Mouse (Mus musculus) G1E (cell line): ENCODE data around the gene Slc45a1. TPM values are rescaled to one million over a fixed set of nuclear protein-coding genes. Genes with fewer than 3 reads are reported as not detected.

ENCODE experiments used
- ATAC-seq: 2 replicates; pipeline ENCODE4 v1.8.0; 2016; ENCODE audit warnings: mild to moderate bottlenecking; ENCODE audit not compliant: insufficient number of reproducible peaks, poor library complexity, low FRiP score, severe bottlenecking; ENCODE audit errors: extremely low read depth
- DNase-seq: peaks from one replicate; pipeline ENCODE4 v3.0.0; 2012; ENCODE audit warnings: low spot score
- H3K27me3 ChIP-seq: 2 replicates; pipeline ENCODE4 v1.6.1; 2012; ENCODE audit warnings: mild to moderate bottlenecking, low read length, inconsistent platforms; ENCODE audit not compliant: insufficient read depth
- H3K36me3 ChIP-seq: replicated peaks from 2 replicates; pipeline ENCODE3; 2012; ENCODE audit warnings: mild to moderate bottlenecking, inconsistent platforms
- H3K4me1 ChIP-seq: 2 replicates; pipeline ENCODE4 v1.6.1; 2012; ENCODE audit warnings: low read depth, low read length, inconsistent platforms, mixed read lengths; ENCODE audit not compliant: insufficient read depth
- H3K4me3 ChIP-seq: 2 replicates; pipeline ENCODE4 v1.5.1; 2012; ENCODE audit warnings: low read depth, mild to moderate bottlenecking, inconsistent platforms, low read length, moderate library complexity, mixed read lengths
- H3K9me3 ChIP-seq: replicated peaks from 2 replicates; pipeline ENCODE4 v1.6.1; 2012; ENCODE audit warnings: inconsistent platforms
- CTCF ChIP-seq: IDR thresholded peaks from 2 replicates; pipeline ENCODE4 v1.5.1; 2012; ENCODE audit warnings: low read depth, low read length, inconsistent platforms, mixed read lengths
- GATA1 ChIP-seq: IDR thresholded peaks from 2 replicates; pipeline ENCODE4 v1.6.1; 2012; ENCODE audit warnings: borderline replicate concordance, low read length, inconsistent platforms, mixed read lengths
- GATA2 ChIP-seq: IDR thresholded peaks from 2 replicates; pipeline ENCODE4 v1.6.1; 2012; ENCODE audit warnings: low read depth, low read length, inconsistent platforms, borderline replicate concordance
- POLR2AphosphoS5 ChIP-seq: IDR thresholded peaks from 2 replicates; pipeline ENCODE4 v1.6.1; 2012; ENCODE audit warnings: low read depth, low read length, inconsistent platforms; ENCODE audit not compliant: insufficient replicate concordance
- TAL1 ChIP-seq: conservative IDR thresholded peaks from 2 replicates; pipeline ENCODE4 v1.6.1; 2012; ENCODE audit warnings: low read depth, low read length, inconsistent platforms, mixed read lengths
- polyA plus RNA-seq: library from polyadenylated mRNA; stranded (reverse); fragments of >175 nt; gene quantifications from 2 replicates; pipeline ENCODE4 v1.2.3, GENCODE M21; 2012
- total RNA-seq, 2 experiments: library from RNA; stranded (forward) in 1 of 2; stranded (reverse) in 1 of 2; fragments of 200-1000 nt in 1 of 2; fragments of >200 nt in 1 of 2; fragmentation: Nextera tagmentation in 1 of 2; gene quantifications; 2 replicates each; pipeline ENCODE4 v1.2.3; 2014 to 2017

Gene Slc45a1
- total RNA-seq (2014; fragmentation: Nextera tagmentation), result not detected in 2 replicates
- total RNA-seq (2017), result 0.22 TPM in 1 of 2 replicates, not detected in the other
- not detected in 2 replicates for polyA plus RNA-seq

DNA sequence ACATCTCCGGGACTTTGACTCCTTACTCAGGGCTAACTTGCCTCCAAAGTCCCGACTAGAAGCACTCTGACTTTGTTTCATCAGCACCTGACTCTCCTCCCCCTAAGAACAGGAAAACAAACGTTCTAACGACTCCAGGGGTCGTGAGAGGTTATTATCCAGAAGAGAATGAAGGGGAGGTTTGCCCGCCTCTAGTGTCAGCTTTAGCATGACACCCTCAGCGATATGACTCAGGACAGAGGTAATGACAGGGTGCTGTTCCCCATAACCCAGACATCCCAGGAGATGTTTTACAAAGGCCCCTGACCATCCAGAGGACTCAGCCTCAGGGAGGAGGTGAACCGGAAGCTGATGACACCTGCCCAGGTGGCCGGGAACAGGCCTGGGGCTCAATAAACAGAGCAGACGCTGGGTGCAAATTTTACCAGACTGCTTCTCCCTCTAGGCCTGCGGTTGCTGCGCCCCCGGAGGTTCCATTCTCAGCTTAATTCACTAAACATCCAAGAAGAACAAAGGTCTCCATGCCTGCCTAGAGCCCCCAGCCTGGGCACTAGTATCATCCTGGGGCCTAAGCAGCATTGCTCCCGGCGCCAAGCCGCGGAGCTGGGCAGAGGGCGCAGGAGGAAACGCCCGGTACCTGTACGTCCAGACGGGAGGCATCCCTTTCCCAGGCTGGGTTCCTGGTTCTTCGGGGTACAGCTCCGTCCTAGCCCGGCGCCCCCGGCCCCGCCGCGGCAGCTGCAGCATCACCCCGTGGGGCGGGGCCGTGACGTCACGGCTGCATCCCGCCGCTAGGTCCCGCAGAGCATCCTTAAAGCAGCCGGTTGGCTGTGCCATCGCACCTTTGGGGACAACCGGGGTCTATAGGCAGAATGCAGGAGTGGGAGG is at the start of gene Slc45a1:
TSS of gene Slc45a1 (minus strand) at position 785 of the 888 bp plus-strand sequence.
- TF ChIP-seq CTCF (no peak), GATA2 (no peak), POLR2AphosphoS5 (no peak), TAL1 (no peak), GATA1 (no peak)
- Histone ChIP-seq H3K36me3 (no peaks in the 10 kb centered on the region), H3K9me3 (peaks cover 3% of the 10 kb centered on the region; the same call in 1 of the 2 replicates), H3K27me3 (peaks cover 23% of the 10 kb centered on the region), H3K4me3 (no peak within 1 kb of the TSS), H3K4me1 (peaks cover 47% of the 10 kb centered on the region)
- DNase-seq (no peak), ATAC-seq (no peak)

DNA sequence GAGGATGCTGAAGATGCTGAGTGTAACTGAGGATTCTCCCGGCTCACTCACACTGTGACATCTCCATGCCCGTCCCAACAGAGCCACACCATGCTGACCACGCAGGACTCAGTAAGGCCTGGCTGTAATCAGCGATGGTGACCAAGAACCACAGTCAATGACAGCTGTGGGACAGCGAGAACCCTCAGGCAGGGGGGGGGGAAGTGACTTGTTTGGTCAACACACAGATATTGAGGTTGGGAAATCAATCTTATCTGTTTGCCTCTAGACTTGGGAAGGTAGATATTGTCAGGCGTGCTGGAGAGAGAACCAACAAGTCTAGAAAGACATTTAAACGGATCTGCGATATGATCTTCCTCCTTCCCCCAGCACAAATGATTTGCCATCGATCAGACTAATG is 48.9 kb upstream of the Slc45a1 start:
- DNase-seq, result no peak
- no peak for ATAC-seq
- TF ChIP-seq GATA1, result no peak
- TF ChIP-seq CTCF, result no peak
- TF ChIP-seq GATA2, result no peak
- TF ChIP-seq POLR2AphosphoS5, result no peak
- no peak for TF ChIP-seq TAL1
- Histone ChIP-seq H3K4me1 (no peaks in the 10 kb centered on the region; the same call in 1 of the 2 replicates), H3K36me3 (no peaks in the 10 kb centered on the region), H3K27me3 (peaks cover 7% of the 10 kb centered on the region; the same call in 1 of the 2 replicates), H3K4me3 (no peak overlapping the region), H3K9me3 (no peaks in the 10 kb centered on the region)

DNA sequence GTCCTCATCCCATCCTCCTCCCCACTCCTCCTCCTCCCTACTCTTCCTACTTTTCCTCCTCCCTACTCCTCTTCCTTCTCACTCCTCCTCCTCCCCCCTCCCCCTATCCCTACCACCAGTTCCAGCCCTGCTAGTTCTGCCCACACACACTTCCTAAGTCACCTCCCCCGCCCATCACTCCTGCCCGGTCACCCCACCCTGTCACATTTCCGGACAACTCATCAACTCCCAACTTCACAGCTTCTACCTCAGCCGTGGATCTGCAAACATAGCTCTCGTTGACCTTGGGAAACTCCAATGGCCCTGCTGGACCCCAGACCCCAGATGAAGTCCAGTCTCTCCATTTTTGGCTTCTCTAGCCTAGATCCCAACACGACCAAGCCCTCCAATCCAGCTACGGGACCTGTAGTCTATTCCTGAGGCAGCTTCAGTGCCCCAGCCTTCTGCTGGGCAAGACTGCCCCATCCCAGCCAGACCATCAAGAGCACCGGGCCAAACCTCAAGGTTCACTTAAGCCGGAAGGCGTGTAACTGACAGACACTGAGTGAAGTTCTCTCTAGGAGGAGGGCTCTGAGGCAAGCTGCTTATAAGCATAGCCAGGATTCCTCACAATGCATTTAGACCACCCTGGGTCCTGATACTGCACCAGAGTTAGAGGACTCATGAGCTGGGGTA is 42.6 kb upstream of the Slc45a1 start:
- Histone ChIP-seq H3K27me3 (peaks cover 4% of the 10 kb centered on the region; the same call in 1 of the 2 replicates), H3K36me3 (no peaks in the 10 kb centered on the region), H3K9me3 (no peaks in the 10 kb centered on the region), H3K4me1 (peaks cover 49% of the 10 kb centered on the region), H3K4me3 (no peak overlapping the region; the same call in 1 of the 2 replicates)
- TF ChIP-seq TAL1 (no peak), POLR2AphosphoS5 (no peak), GATA2 (no peak), GATA1 (no peak), CTCF (no peak)
- DNase-seq, result peak; percentile 23
- peak; percentile 11; the same call in 1 of the 2 replicates for ATAC-seq

DNA sequence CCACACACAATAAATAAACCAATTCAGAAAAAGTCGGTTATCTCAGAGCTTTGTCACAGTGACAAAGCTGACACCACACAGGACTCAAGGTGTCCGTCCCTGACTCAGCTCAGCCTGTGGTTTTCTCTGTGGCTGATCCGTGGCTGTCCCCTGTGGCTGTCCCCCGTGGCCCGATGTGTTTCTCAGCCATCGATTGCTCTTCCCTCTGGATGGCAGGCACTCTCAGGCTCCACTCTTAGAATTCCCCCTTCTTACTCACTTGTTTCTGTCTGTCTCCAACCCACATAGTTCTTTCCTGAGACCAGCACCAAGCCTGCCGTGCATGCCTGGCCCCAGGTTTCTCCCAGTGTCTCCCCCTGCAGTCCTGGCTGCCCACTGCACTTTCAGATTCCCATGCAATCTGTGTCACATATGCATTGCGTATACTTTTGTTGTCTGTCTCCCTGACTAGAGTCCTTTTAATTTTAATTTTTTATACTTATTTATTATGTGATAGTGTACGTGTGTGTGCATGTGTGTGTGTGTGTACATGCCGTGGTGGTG is 41.0 kb upstream of the Slc45a1 start:
- no peaks in the 10 kb centered on the region for H3K9me3 ChIP-seq
- ATAC-seq (no peak), DNase-seq (no peak)
- peaks cover 4% of the 10 kb centered on the region; the same call in 1 of the 2 replicates for H3K27me3 ChIP-seq
- TF ChIP-seq CTCF (peak; percentile 10; the same call in 1 of the 2 replicates), GATA1 (no peak)
- peak overlapping the region; percentile 37; the same call in 1 of the 2 replicates for H3K4me3 ChIP-seq
- H3K36me3 ChIP-seq, result no peaks in the 10 kb centered on the region
- H3K4me1 ChIP-seq, result peaks cover 61% of the 10 kb centered on the region

DNA sequence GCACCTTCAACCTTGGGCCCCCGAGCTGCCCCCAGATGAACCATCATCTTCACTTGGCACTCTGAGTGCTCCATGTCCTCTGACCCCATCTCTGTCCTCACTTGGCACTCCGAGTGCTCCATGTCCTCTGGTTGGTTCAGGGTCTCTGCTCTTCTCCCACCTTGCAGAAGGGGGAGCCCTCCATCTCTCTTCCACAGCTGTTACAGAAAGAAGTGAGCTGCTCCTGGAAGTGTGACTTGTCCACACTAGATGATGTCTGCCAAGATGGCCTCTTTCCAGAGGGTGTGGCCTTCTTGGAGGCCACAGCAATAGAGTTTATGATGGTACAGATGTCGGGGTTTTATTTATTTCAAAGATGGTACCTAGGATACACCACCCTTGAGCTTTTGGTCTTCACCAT is 38.8 kb upstream of the Slc45a1 start:
- ATAC-seq, result no peak
- Histone ChIP-seq H3K4me1 (peaks cover 75% of the 10 kb centered on the region), H3K36me3 (no peaks in the 10 kb centered on the region), H3K9me3 (no peaks in the 10 kb centered on the region), H3K27me3 (peaks cover 4% of the 10 kb centered on the region; the same call in 1 of the 2 replicates), H3K4me3 (no peak overlapping the region)
- DNase-seq, result no peak
- TF ChIP-seq GATA1, result no peak
- TF ChIP-seq TAL1, result no peak

DNA sequence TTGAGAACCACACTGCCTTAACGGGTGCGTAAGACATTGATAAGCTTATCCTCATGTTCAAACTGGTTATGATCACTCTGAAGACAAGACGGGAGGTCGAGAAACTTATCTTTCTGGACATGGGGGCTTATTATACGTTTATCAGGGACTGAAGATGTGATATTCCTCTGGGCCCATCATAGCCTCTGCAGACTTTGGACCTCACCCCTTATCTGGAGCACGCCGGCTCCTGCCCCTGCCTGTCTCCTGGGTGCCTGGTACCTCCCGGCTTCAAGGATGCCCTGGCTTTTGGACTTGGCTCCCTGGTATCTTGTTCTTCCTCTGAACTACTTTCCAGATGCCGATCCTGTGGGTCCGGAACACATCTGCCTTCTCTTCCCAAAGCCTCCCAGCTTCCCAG is 37.6 kb upstream of the Slc45a1 start:
- Histone ChIP-seq H3K36me3 (no peaks in the 10 kb centered on the region), H3K4me3 (no peak overlapping the region; the same call in 1 of the 2 replicates), H3K9me3 (no peaks in the 10 kb centered on the region), H3K27me3 (peaks cover 2% of the 10 kb centered on the region; the same call in 1 of the 2 replicates), H3K4me1 (peaks cover 78% of the 10 kb centered on the region)
- TF ChIP-seq CTCF (no peak), TAL1 (peak; percentile 65)
- ATAC-seq (peak; percentile 58; the same call in 1 of the 2 replicates), DNase-seq (no peak)
